Mouse (Mus musculus) adrenal gland, postnatal 4 days (tissue): ENCODE data around the gene Olfr1230. TPM values are rescaled to one million over a fixed set of nuclear protein-coding genes. Genes with fewer than 3 reads are reported as not detected.

Experiments
- DNase-seq, 2 experiments: peaks; one replicate each; pipeline ENCODE4 v3.0.0; 2021 to 2022; ENCODE audit warnings: low spot score in 2 of 2, mixed read lengths in 2 of 2
- long read RNA-seq, 2 experiments: library from polyadenylated mRNA; stranded (forward); transcript quantifications; one replicate each; pipeline ENCODE4 v2.0.0; 2021
- total RNA-seq, 2 experiments: library from RNA; stranded (reverse); gene quantifications; 2 replicates each; pipeline ENCODE4 v1.2.3; 2021

Olfr1230 gene
- not detected for total RNA-seq
- long read RNA-seq, experiment 1 = 0 reads
- long read RNA-seq, experiment 2 = 0 reads

- no peak for DNase-seq
Measured at GRCm38 (mm10) chr2:89297168-89297567, at the start of gene Olfr1230. Gene Olfr1230 (minus strand): TSS chr2:89297268.

DNA sequence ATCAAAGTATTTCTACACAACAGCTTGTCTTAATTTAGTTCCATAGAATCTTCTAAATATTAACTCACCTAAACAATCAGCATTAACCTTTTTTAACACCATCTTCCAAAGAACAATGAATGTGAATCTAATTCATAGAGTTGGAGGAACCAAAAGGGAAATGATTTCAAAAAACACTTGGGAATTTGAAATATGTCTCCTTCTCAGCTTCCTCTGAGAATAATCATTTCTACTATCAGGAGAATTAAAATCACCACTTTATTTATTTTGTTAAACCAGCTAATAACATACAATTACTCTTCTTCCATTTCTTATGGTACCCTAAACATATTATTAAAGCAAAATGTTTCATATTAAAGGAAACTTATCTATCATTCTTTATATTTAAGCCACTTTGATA lies 45.2 kb upstream of the Olfr1230 start, which contains the start of gene Olfr1233:
Gene Olfr1233, minus strand, starts transcription at position 101 of the 400 bp plus-strand sequence.
- DNase-seq = no peak

GRCm38 (mm10) chr2:89329575-89329974 lies 32.5 kb upstream of the Olfr1230 start, which contains the start of gene Olfr1232:
Gene Olfr1232 (minus strand): TSS chr2:89329675.
- no peak for DNase-seq

DNA sequence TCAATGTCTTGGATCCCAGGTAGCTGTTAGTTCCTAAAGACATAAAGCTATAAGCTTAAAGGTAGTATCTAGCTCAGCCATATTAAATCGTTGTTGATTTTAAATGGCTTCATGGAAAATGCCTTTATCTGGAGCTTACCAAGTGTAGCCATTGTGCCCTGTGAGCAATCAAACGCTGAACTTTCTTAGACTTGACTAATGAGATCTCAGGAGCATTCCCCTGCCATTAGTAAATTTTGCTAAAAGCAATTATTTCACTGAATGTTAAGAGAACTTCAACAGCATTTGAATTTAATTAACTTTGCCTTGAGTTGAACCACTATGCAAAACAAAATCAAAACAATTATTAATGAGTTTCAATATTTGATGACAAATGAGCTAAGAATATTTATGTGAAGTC lies 9.9 kb upstream of the Olfr1230 start, which contains the start of gene Olfr1231:
Gene Olfr1231, minus strand, starts transcription at position 101 of the 400 bp plus-strand sequence.
- no peak for DNase-seq

DNA sequence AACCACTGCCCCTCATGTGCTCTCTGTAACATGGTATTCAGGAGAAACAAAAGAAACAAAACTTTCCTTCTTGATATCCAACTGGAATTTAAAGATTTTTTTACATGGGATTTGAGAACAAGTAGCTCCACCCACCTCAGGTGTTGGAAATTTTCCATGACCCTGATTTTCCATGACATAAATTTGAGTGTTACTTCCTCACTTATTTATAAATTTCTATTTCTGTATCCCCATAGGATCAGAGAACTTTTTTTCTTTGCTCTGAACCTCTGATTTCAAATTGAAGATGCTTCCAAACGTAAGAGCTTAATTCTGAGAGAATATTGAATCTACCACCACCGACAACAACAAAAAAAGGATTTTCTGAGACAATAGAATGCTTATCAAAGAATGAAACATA lies 9.2 kb downstream of the Olfr1230 start, which contains the start of gene Olfr1229:
Gene Olfr1229, minus strand, starts transcription at position 101 of the 400 bp plus-strand sequence.
- no peak for DNase-seq

- DNase-seq = no peak
Measured at GRCm38 (mm10) chr2:89253962-89254361, 43.1 kb downstream of the Olfr1230 start, which contains the start of gene Olfr1228. Gene Olfr1228 (minus strand): TSS chr2:89254062.

Other genes with a start within 250 kb of the Olfr1230 start
- not detected for gene Olfr1218, start 236.1 kb downstream of the Olfr1230 start, total RNA-seq
- not detected for gene Olfr1219, start 213.8 kb downstream of the Olfr1230 start, total RNA-seq
- gene Olfr1220, start 190.4 kb downstream of the Olfr1230 start, total RNA-seq = not detected
- gene Olfr1221, start 180.0 kb downstream of the Olfr1230 start, total RNA-seq = not detected
- not detected for gene Olfr1222, start 164.2 kb downstream of the Olfr1230 start, total RNA-seq
- gene Olfr1223, start 145.7 kb downstream of the Olfr1230 start, total RNA-seq = not detected
- gene Olfr1224-ps1, start 133.2 kb downstream of the Olfr1230 start, total RNA-seq = not detected
- not detected for gene Olfr1225, start 122.6 kb downstream of the Olfr1230 start, total RNA-seq
- not detected for gene Olfr1226, start 97.2 kb downstream of the Olfr1230 start, total RNA-seq
- gene Olfr1228, start 43.2 kb downstream of the Olfr1230 start, total RNA-seq = not detected
- not detected for gene Olfr1229, start 9.3 kb downstream of the Olfr1230 start, total RNA-seq
- not detected for gene Olfr1231, start 9.8 kb upstream of the Olfr1230 start, total RNA-seq
- gene Olfr1232, start 32.4 kb upstream of the Olfr1230 start, total RNA-seq = not detected
- not detected for gene Olfr1233, start 45.1 kb upstream of the Olfr1230 start, total RNA-seq
- not detected for gene Olfr1234, start 67.6 kb upstream of the Olfr1230 start, total RNA-seq
- not detected for gene Olfr1238, start 112.4 kb upstream of the Olfr1230 start, total RNA-seq
- gene Olfr1239, start 123.1 kb upstream of the Olfr1230 start, total RNA-seq = not detected
- not detected for gene Olfr1240, start 145.7 kb upstream of the Olfr1230 start, total RNA-seq
- not detected for gene Olfr1241, start 189.9 kb upstream of the Olfr1230 start, total RNA-seq
- not detected for gene Olfr1242, start 201.1 kb upstream of the Olfr1230 start, total RNA-seq
- not detected for gene Olfr1243, start 234.2 kb upstream of the Olfr1230 start, total RNA-seq